In the genomic region with DNA sequence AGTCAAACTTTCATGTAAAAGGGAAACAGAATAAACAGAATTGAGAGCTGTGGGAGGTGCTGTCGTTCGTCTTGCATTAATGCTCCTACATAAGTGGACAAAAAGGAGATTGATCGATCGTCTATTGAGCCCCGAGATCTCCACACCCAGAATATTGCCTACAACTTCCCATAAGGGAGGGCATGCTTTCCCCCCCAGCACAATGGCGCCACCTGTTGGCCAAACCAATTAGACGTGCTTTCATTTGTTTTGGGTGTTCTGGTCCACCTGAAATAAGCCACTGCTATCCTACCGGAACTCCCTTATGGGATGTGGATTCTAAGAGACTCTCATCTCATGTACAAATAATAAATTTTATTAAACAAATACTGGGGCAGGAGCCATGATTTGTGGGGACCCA, we compare ENCODE assay signal across 8 mouse cellular contexts.
A peak's percentile ranks its signal among the peaks of the same experiment; 100 is the strongest.
DNase-seq lines count a peak whose midpoint lies in the region; ATAC-seq and TF ChIP-seq lines count a peak whose summit lies in the region.

No protein-coding gene starts in this region.

- no peaks in the 10 kb centered on the region for H3K4me1 ChIP-seq in forebrain, postnatal 0 days (ENCODE audit: insufficient read depth)
- H3K4me1 ChIP-seq in forebrain, embryonic 16.5 days (replicated peaks; ENCODE audit: control insufficient read depth, insufficient read depth, low read length): peaks cover 4% of the 10 kb centered on the region; the same call in 1 of the 2 replicates
- no peaks in the 10 kb centered on the region for H3K4me1 ChIP-seq in ES-E14 (ENCODE audit: control insufficient read depth in 2 of 2, insufficient read depth in 2 of 2, low read length in 2 of 2, poor library complexity in 1 of 2)

- no peak overlapping the region for H3K27ac ChIP-seq in forebrain, postnatal 0 days (ENCODE audit: low read depth, low read length)
- H3K27ac ChIP-seq in forebrain, embryonic 16.5 days (ENCODE audit: low read length): no peak overlapping the region
- no peak overlapping the region for H3K27ac ChIP-seq in ES-E14 (ENCODE audit: insufficient read depth, low read depth, low read length, poor library complexity, severe bottlenecking)

- peak overlapping the region; percentile 22; the same call in 1 of the 2 replicates for H3K4me3 ChIP-seq in forebrain, postnatal 0 days (ENCODE audit: low read depth, low read length)
- H3K4me3 ChIP-seq in forebrain, embryonic 16.5 days (replicated peaks; ENCODE audit: low read length): no peak overlapping the region
- H3K4me3 ChIP-seq in ES-E14 (ENCODE audit: insufficient read depth in 1 of 2, low read depth in 1 of 2, low read length in 2 of 2, poor library complexity in 1 of 2, severe bottlenecking in 1 of 2): no peak overlapping the region

- H3K9ac ChIP-seq in forebrain, postnatal 0 days: no peak overlapping the region
- H3K9ac ChIP-seq in forebrain, embryonic 16.5 days (replicated peaks; ENCODE audit: low read depth, low read length): no peak overlapping the region
- H3K9ac ChIP-seq in ES-E14 (ENCODE audit: insufficient read depth, low read depth, low read length, poor library complexity, severe bottlenecking): no peak overlapping the region

- TF ChIP-seq CTCF in forebrain, postnatal 0 days (IDR thresholded peaks at IDR 0.05; ENCODE audit: low read depth): peak; percentile 83

- H3K27me3 ChIP-seq in forebrain, postnatal 0 days (ENCODE audit: insufficient read depth, low read length): no peaks in the 10 kb centered on the region
- no peaks in the 10 kb centered on the region for H3K27me3 ChIP-seq in forebrain, embryonic 16.5 days (replicated peaks; ENCODE audit: control insufficient read depth, insufficient read depth, low read length)

- DNase-seq in forebrain, postnatal 0 days: peak; percentile 71
- peak; percentile 34 for DNase-seq in ES-E14 (ENCODE audit: low read depth, low spot score)
- peak; percentile 9 for DNase-seq in cerebellum, adult 9-11 months
- DNase-seq in heart, adult 9 months (ENCODE audit: low spot score in 2 of 2): peak; percentile 4 to 16
- peak; percentile 76 to 94 for DNase-seq in layer of hippocampus, postnatal 25 days (ENCODE audit: extremely low spot score in 1 of 2, low spot score in 1 of 2)
- peak; percentile 85 for DNase-seq in testis, postnatal 10 days (ENCODE audit: low spot score)

- no peaks in the 10 kb centered on the region for H3K36me3 ChIP-seq in forebrain, postnatal 0 days (ENCODE audit: insufficient read depth)
- H3K36me3 ChIP-seq in forebrain, embryonic 16.5 days (ENCODE audit: control insufficient read depth, insufficient read depth): no peaks in the 10 kb centered on the region
- no peaks in the 10 kb centered on the region for H3K36me3 ChIP-seq in ES-E14 (ENCODE audit: control insufficient read depth, insufficient read depth, low read length, poor library complexity, severe bottlenecking)

- peak overlapping the region; percentile 38 for H3K4me2 ChIP-seq in forebrain, postnatal 0 days (ENCODE audit: low read depth)
- no peak overlapping the region; the same call in 1 of the 2 replicates for H3K4me2 ChIP-seq in forebrain, embryonic 16.5 days (ENCODE audit: low read length)

- WGBS in forebrain, postnatal 0 days: 50% methylated on average over 8 of the region's 8 CpGs
- 59% methylated on average over 8 of the region's 8 CpGs for WGBS in forebrain, embryonic 16.5 days

- H3K9me3 ChIP-seq in forebrain, postnatal 0 days (ENCODE audit: low read length): no peaks in the 10 kb centered on the region
- no peaks in the 10 kb centered on the region for H3K9me3 ChIP-seq in forebrain, embryonic 16.5 days (ENCODE audit: control insufficient read depth, low read length)
- no peaks in the 10 kb centered on the region for H3K9me3 ChIP-seq in ES-E14 (ENCODE audit: control insufficient read depth, insufficient read depth, low read depth, low read length)

- in situ Hi-C loops in ES-E14 (cut with MboI; ENCODE audit: low sequenced_read_pairs in 2 of 2, unreplicated experiment in 2 of 2): loop anchor here in 1 of 2 experiments (10.0 kb wide), 1 partner anchor 979 kb away; no protein-coding TSS in a partner anchor

- no peak for ATAC-seq in forebrain, postnatal 0 days
- no peak; the same call in 1 of the 2 replicates for ATAC-seq in forebrain, embryonic 16.5 days
- ATAC-seq in monocyte, adult 5-6 weeks (replicated peaks; ENCODE audit: insufficient number of reproducible peaks, low FRiP score, low TSS enrichment, poor library complexity, severe bottlenecking): peak; percentile 66; the same call in 1 of the 2 replicates

TF ChIP-seq in ES-E14, 5 proteins besides CTCF, POLR2A, EP300 and RAD21:
- TF ChIP-seq CHD2 (IDR thresholded peaks at IDR 0.05; ENCODE audit: low read depth, low read length) (no peak), ZC3H11A (IDR thresholded peaks at IDR 0.05; ENCODE audit: borderline replicate concordance, low read depth, low read length) (no peak), MAFK (IDR thresholded peaks at IDR 0.05; ENCODE audit: insufficient read depth, low read depth, low read length) (no peak), HCFC1 (IDR thresholded peaks at IDR 0.05; ENCODE audit: borderline replicate concordance, insufficient read depth, low read length) (no peak), ZNF384 (IDR thresholded peaks at IDR 0.05; ENCODE audit: low read depth, low read length) (no peak)

Comparison
In these comparisons a context has a peak if more than half of its experiments do, and no peak if none do; other contexts are left out.
1. DNase-seq: peak in every context shown above with its lines; median percentile 85 in layer of hippocampus, postnatal 25 days; 85 in testis, postnatal 10 days; 71 in forebrain, postnatal 0 days; 34 in ES-E14; 10 in heart, adult 9 months; 9 in cerebellum, adult 9-11 months.